In the genomic region with DNA sequence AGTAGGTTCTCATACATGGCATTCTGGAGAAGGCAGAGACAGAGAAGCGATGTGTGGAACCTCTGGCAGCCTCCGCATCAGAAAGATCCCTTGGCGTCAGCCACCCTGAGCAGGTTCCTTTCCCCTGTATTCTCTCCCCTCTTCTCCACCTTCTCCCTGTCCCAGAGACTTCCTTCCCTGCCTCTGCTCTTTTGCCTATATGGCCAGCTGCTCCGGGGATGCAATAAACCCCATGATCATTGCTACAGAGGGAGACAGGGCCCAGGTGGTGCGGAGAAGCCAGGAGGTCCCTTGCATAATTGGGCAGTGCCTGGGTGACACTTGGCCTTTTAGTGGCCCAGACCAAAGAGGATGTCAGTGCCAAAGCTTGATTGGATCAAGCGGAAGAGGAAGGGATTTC, we compare ENCODE assay signal across 35 mouse cellular contexts.
"Had no signal": no experiment of that assay in that cellular context is flagged by ENCODE, and none has a peak within 500 bp of the region (broad histone marks: within the 10 kb centered on the region; RNA-seq: fewer than 3 reads in every experiment).

No protein-coding gene starts in this region.

- H3K4me3 ChIP-seq: heart, embryonic 10.5 days; heart, embryonic 12.5 days; heart, embryonic 13.5 days; heart, embryonic 15.5 days; hindbrain, embryonic 10.5 days; hindbrain, embryonic 12.5 days; hindbrain, embryonic 13.5 days; hindbrain, embryonic 15.5 days; intestine, embryonic 15.5 days; kidney, embryonic 15.5 days; layer of hippocampus, adult 2 months had no signal

- H3K4me2 ChIP-seq: heart, embryonic 11.5 days; heart, embryonic 12.5 days; heart, embryonic 13.5 days; heart, embryonic 15.5 days; hindbrain, embryonic 12.5 days; hindbrain, embryonic 13.5 days; hindbrain, embryonic 14.5 days; hindbrain, embryonic 15.5 days; intestine, embryonic 15.5 days; kidney, embryonic 15.5 days had no signal

- H3K4me1 ChIP-seq: heart, embryonic 10.5 days; heart, embryonic 12.5 days; heart, embryonic 13.5 days; heart, embryonic 15.5 days; intestine, embryonic 15.5 days; kidney, embryonic 15.5 days had no signal

- ATAC-seq: hindbrain, embryonic 16.5 days; hindbrain, postnatal 0 days; inflammation-experienced regulatory T-cells, adult 6 months; intestine, embryonic 15.5 days; intestine, embryonic 16.5 days; intestine, postnatal 0 days had no signal

- H3K27me3 ChIP-seq: heart, embryonic 15.5 days; hindbrain, embryonic 12.5 days; hindbrain, embryonic 13.5 days; hindbrain, embryonic 15.5 days; intestine, embryonic 15.5 days; kidney, embryonic 15.5 days had no signal

- H3K27ac ChIP-seq: heart, embryonic 10.5 days; heart, embryonic 13.5 days; heart, embryonic 15.5 days; hindbrain, embryonic 10.5 days; hindbrain, embryonic 12.5 days; hindbrain, embryonic 13.5 days; hindbrain, embryonic 14.5 days; hindbrain, embryonic 15.5 days; hindbrain, postnatal 0 days; intestine, embryonic 15.5 days; kidney, embryonic 15.5 days; kidney, postnatal 0 days; layer of hippocampus, adult 2 months had no signal

- DNase-seq: heart, postnatal 10 days; heart, postnatal 14 days; heart, postnatal 36 days; heart, postnatal 4 days; kidney, adult 11 months; kidney, adult 18-20 months; kidney, adult 2 months; kidney, adult 8-10 months; kidney, adult 9 months; kidney, postnatal 10 days; kidney, postnatal 14 days; kidney, postnatal 25 days; kidney, postnatal 36 days; kidney, postnatal 4 days; layer of hippocampus, adult 9-11 months; layer of hippocampus, postnatal 36 days had no signal

- H3K9me3 ChIP-seq: heart, embryonic 10.5 days; heart, embryonic 12.5 days; heart, embryonic 13.5 days; heart, embryonic 15.5 days; hindbrain, embryonic 10.5 days; hindbrain, embryonic 12.5 days; hindbrain, embryonic 13.5 days; hindbrain, embryonic 15.5 days; intestine, embryonic 15.5 days; kidney, embryonic 15.5 days had no signal

- H3K36me3 ChIP-seq: heart, embryonic 10.5 days; heart, embryonic 12.5 days; heart, embryonic 13.5 days; heart, embryonic 15.5 days; hindbrain, embryonic 10.5 days; hindbrain, embryonic 12.5 days; hindbrain, embryonic 13.5 days; hindbrain, embryonic 15.5 days; intestine, embryonic 15.5 days; kidney, embryonic 15.5 days had no signal

- H3K9ac ChIP-seq: heart, embryonic 12.5 days; heart, embryonic 13.5 days; heart, embryonic 15.5 days; hindbrain, embryonic 12.5 days; hindbrain, embryonic 13.5 days; hindbrain, embryonic 14.5 days; hindbrain, embryonic 15.5 days; intestine, embryonic 15.5 days; kidney, embryonic 15.5 days had no signal
